Mouse (Mus musculus): ENCODE data around the gene Pemt.

GRCm38 (mm10) chr11:60026166-60026565, 20.1 kb downstream of the Pemt start:
- TF ChIP-seq CTCF (IDR thresholded peaks at IDR 0.05; ENCODE audit: control insufficient read depth, insufficient read depth, insufficient replicate concordance, low read depth, low read length), result no peak
- no peak for TF ChIP-seq POLR2A (IDR thresholded peaks at IDR 0.05; ENCODE audit: control insufficient read depth, low read depth, low read length)

Data from testis, adult 2 months (tissue).